Mouse (Mus musculus) bone marrow macrophage, adult 2 months (primary cell): ENCODE measurements around the gene Meaf6.

Experiments
- CTCF ChIP-seq: IDR thresholded peaks from 2 replicates; pipeline ENCODE4 v1.5.1; 2012; ENCODE audit warnings: low read depth, mild to moderate bottlenecking, low read length, moderate library complexity
- POLR2A ChIP-seq: IDR thresholded peaks from 2 replicates; pipeline ENCODE4 v1.6.1; 2012; ENCODE audit warnings: mild to moderate bottlenecking, low read depth, low read length, borderline replicate concordance

DNA sequence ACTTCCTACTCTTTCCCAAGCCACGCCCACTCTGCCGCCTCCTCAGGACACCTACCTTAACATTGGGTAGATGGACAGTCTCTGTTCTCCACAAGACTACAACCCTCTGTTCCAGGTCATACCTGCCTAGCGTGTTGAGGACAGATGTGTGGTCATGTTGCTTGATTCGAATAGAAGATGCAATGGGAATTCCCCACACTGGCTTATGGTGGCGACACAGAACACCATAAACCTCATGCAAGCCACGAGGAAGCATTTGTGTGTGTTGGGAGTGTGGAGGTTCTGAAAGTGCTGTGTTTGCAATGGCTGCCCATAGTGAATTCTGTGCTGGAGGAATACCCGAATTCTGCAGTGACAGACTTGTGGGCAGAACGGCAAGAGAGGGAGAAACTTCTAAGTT, 21.1 kb upstream of the Meaf6 start:
- TF ChIP-seq CTCF (no peak), POLR2A (no peak)
